Mouse (Mus musculus): ENCODE measurements at regions not wholly inside any gene's neighbourhood (a gene's known extent, or its start where the extent isn't known, plus 50 kb on each side); places are given as distances from the start of the nearest gene placed in this dataset.
"Not testable (repeated sequence)": the region's sequence is repeated elsewhere in the genome, so short reads cannot be mapped to it uniquely, and the experiment has no call there.

DNA sequence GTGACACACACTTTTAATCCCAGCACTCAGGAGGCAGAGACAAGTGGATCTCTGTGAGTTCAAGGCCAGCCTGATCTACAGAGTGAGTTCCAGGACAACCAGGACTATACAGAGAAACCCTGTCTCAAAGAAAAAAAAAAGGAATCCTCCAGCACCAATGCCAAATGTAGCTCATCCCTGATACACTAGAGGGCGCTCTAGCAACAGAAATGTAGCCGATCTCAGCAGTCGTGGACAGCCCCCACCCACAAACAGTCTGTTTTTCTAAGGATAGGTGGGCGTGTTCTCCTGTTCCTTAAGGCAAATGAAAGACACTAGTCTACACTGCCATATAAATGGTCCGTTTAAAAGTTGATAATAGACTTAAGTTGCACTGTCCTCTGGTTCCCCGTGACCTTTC, 2447.9 kb upstream of the Gm8797 start:
- DNase-seq (ENCODE audit: low read depth, low spot score) = peak; percentile 18

DNA sequence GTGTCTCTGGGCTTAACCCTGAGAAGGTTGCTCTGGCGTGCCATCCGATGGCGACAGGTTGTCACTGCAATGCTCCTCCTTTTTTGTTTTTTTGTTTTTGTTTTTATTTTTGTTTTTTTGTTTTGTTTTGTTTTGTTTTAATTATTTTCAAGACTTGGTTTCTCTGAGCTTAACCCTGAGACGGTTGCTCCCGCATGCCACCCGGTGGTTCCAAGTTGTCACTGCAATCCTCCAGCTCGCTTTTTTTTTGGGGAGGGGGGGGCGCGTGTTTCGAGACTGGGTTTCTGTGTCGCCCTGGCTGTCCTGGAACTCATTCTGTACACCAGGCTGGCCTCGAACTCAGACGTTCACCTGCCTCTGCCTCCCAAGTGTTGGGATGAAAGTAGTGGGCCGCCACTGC, 2442.1 kb upstream of the Gm8797 start:
- no peak for DNase-seq (ENCODE audit: low read depth, low spot score)

DNA sequence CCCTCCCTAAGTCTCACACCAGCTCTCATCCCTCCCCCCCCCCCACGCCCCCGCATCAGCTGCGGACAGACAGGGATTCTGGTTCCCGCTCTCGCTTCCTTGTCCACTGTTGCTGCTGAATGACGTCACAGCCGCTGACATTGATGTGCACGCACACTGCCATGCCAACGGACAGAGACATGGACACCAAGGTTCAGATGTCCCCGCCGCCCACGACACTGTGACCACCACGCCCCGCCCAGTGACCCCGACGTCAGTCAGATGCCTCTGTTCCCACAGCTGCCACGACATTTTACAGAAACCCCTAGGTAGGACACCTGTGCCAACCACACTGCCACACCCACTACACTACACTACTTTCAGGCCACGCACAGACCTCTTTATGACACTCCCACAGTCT, 2441.6 kb upstream of the Gm8797 start:
- no peak for DNase-seq (ENCODE audit: low read depth, low spot score)

DNA sequence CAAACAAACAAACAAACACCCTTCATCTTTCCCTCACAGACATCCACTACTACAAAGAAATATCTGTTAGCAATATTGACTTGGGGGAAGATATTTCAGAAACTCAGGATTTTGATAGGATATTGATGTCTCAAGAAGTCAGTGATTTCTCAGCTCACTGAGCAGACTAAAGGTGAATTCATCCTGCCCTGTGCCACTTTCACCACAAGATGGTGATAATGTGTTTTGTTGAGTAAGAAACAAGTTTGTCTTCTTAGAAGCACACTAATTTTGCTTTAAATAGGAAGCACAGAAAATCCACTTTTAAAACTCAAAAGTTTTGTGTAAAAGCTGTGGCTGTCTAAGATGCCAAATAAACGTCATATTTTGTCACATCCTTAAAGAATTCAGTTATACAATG, 2439.8 kb upstream of the Gm8797 start:
- no peak for DNase-seq (ENCODE audit: low read depth, low spot score)

DNA sequence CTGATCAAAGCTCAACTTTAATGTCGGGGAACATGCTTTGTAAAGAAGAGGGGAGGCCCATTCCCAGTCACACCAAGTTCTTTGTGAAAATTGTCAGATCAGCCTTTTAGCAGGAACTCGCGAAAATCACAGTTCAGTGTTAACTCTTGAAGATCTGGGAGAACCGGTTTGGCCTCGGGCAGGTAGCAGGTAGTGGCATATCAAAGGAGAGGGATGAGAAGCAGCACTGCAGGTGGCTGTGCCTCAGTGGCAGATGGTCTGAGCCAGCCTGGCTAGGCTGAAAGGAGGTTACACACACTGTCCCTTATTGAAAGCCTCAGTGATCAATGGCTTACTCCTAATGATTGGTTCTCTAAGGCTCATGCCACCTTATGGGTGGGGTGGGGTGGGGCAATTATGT, 2401.0 kb upstream of the Gm8797 start:
- DNase-seq (ENCODE audit: low read depth, low spot score) = no peak

DNA sequence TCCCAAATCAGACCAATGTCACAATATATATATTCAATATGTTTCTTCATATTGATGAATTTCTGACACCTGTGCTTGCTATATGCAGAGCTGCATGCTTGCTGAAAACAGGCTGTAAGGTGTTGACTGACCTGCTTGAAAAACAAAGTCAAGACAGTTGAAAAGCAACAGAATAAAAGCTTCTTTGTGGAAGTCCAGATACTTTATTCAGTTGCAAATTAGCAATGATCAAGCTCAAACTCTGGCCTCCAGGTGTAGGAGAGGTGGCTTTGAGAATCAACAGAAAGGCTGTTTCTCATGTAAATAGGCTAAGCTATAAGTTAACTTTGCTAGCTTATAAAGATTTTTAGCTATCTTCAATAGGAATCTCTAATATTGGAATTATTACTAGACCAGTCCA, 2379.7 kb upstream of the Gm8797 start:
- DNase-seq (ENCODE audit: low read depth, low spot score) = not testable (repeated sequence)

DNA sequence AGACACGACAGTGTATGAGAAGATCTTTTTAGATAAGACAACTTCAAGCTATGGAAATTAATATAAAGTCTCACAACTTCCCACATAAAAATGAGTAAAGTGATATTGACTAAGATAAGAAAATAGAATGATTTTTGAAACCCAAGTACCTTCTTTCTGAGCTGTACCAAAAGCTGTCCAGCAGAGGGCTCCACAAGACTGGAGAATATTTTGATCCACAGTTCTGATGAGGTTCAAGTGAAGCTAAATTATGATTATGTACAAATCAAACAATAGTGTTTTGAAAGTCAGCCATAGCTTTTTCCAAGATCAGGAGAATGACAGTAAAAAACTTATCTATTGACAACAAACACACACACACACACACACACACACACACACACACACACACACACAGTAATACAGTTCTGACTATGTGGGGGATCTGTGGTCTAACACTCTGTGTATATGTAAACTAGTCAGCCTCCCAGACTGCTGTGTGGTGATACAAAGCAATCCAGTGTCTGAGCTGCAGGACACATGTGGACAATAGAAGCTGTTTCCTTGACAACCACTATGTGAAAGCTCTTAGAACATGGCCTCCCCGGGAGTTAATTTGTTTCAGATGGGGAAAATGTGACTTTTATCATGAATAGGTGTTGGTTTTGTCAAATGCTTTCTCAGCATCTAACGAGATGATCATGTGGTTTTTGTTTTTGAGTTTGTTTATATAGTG, 2362.4 kb upstream of the Gm8797 start:
- peak; percentile 67 for DNase-seq (ENCODE audit: low read depth, low spot score)

Data from forelimb bud, embryonic 11.5 days (tissue).